Mouse (Mus musculus) heart, postnatal 10 days (tissue): ENCODE results near the gene Rbfox1. TPM values are rescaled to one million over a fixed set of nuclear protein-coding genes. Genes with fewer than 3 reads are reported as not detected.
A peak's percentile ranks its signal among the peaks of the same experiment; 100 is the strongest.

Experiments used
- DNase-seq, 2 experiments: peaks; one replicate each; pipeline ENCODE4 v3.0.0; 2021
- intact Hi-C: fragments of 180-260 bp; cut with DNase I; formaldehyde crosslinking; loops from one replicate; pipeline ENCODE4 v1.15.1; 2025
- total RNA-seq, 2 experiments: library from RNA; stranded (reverse); gene quantifications; 2 replicates each; pipeline ENCODE4 v1.2.3; 2021

Gene Rbfox1
- total RNA-seq, 2 experiments from 2014 or later, result 35.7 to 36.6 TPM

DNA sequence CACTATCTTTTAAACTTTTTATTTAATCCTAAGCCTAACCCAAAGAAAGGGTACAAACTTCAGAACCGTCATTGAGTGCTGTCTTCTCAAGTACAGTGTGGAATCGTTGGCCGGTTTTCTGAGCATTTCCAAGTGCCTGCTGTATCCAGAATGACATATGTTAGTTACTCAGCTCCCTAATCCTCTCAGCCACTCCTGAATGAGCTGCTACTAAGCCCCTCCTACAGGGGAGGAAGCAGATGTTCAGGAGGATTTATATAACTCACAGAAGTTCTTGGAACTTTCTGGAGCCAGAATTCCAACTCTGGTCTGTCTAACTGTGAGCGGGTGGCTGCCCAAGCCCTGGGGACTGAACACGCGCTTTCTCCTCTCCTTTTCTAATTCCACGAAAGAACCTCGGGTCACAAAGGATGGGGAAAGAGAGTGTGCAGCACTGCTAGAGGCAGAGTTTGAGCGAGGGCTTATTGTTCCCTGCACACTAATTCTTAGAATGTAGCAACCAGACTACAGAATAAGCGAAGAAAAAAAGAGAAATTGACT, 446.3 kb downstream of the Rbfox1 start:
- intact Hi-C loops, result no loop called here
- DNase-seq, result no peak

DNA sequence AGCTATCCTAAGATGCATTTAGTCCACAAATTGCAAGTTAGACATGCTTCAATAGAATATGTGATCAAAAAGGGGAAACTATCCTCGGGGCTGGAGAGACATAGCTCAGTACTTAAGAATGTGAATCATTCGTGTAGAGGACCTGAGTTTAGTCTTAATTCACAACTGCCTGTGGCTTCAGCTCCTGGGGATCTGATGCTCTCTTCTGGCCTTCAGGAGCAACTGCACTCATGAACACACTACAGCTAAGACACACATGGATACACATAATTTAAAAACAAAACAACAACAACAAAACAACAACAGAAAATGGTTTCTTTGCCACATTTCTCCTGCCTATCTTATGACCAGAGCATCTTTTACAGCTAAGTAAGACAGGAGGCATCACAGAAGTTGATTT, 448.1 kb downstream of the Rbfox1 start:
- no peak for DNase-seq

GRCm38 (mm10) chr16:6348103-6348502, 462.9 kb downstream of the Rbfox1 start:
- intact Hi-C loops, result no loop called here
- DNase-seq, result no peak

More for the DNA sequence above, 448.1 kb downstream of the Rbfox1 start:
- intact Hi-C loops, result no loop called here

- DNase-seq, result peak; percentile 4 to 5
- intact Hi-C loops, result no loop called here
These were observed 463.6 kb downstream of the Rbfox1 start for GRCm38 (mm10) chr16:6348581-6349241.

DNA sequence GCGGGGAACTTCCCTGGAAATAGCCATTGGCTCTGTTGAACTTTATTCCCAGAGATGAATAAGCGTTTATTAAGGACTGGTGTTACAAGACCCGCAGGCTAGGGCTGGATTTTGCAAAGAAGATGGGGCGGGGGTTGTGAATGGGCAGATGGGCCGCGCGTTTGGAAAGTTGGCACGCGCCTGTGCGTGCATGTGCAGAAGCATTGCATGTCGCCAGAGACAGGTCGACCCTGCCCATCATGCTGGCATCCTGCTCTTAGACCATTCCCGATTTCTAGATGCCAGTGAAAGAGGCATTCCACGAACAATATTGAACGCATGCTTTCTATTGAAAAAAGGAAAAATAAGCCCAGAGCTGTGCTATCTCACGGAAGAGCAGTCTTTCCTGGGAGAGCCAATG, 464.2 kb downstream of the Rbfox1 start:
- no peak for DNase-seq
- intact Hi-C loops, result no loop called here

GRCm38 (mm10) chr16:6350256-6350655, 465.1 kb downstream of the Rbfox1 start:
- DNase-seq, result no peak
- intact Hi-C loops, result no loop called here

DNA sequence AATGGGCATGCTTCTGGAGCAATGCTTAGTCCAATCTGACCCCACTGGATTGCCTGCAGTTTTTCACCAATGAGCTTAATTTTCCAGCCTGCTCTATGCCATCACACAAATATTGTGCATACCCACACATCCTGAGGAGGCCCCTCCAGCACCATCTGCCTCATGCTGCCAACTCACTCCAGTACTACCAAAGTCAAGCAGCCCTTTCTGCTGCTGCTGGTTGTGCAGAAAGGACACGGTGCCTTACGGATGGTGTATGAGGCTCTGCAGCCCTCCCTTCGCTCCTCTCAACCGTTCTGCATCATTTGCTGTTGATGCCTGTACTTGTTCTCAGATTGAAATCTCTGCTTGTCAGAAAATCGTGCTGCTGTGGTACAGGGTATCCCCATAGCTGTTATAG, 468.0 kb downstream of the Rbfox1 start:
- intact Hi-C loops, result no loop called here
- no peak for DNase-seq

DNA sequence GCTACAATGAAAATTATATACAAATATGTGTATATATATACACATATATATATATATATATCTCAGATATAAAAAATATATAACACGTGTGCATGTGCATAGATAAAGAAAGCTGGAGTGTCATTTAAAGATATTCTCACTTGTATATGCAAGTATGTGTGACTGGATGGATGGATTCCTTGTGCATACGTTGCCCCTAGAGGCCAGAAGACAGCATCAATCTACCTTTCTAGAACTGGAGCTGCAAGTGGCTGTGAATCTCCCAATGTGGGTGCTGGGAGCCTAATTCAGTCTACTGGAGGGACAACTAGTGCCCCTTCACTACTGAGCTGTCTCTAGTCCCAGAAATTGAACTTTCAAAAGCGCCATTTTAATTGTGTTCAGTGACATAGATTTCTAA, 471.8 kb downstream of the Rbfox1 start:
- intact Hi-C loops, result no loop called here
- DNase-seq, result no peak

- intact Hi-C loops, result no loop called here
- no peak for DNase-seq
These were observed 480.6 kb downstream of the Rbfox1 start for GRCm38 (mm10) chr16:6365793-6366192.

DNA sequence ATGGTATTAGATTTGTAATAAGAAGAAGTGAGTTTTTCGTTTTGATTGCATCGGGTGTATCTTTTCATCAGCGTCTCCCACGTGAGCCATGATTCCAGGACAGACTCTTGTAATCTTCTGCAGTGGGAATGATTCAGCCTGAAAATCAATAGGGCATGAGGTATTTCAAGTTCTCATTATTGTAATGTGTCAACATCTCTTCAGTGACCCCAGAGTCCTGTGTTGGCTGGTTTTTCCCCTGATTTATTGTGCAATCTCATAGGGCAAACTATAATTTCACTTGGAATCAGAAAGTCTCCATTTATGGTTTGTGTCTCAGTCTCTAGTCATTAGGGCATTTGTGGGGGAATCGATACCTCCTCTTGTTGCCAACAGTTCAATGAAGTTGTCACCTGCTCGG, 481.5 kb downstream of the Rbfox1 start:
- no peak for DNase-seq
- intact Hi-C loops, result no loop called here

GRCm38 (mm10) chr16:6380924-6381323, 495.8 kb downstream of the Rbfox1 start:
- intact Hi-C loops, result loop anchor here (10.0 kb wide), 1 partner anchor 1084 kb away; no protein-coding TSS in a partner anchor

GRCm38 (mm10) chr16:6381572-6381971, 496.4 kb downstream of the Rbfox1 start:
- DNase-seq, result no peak
- intact Hi-C loops, result loop anchor here (10.0 kb wide), 1 partner anchor 1083 kb away; no protein-coding TSS in a partner anchor

More at GRCm38 (mm10) chr16:6380924-6381323, 495.8 kb downstream of the Rbfox1 start:
- DNase-seq, result no peak

DNA sequence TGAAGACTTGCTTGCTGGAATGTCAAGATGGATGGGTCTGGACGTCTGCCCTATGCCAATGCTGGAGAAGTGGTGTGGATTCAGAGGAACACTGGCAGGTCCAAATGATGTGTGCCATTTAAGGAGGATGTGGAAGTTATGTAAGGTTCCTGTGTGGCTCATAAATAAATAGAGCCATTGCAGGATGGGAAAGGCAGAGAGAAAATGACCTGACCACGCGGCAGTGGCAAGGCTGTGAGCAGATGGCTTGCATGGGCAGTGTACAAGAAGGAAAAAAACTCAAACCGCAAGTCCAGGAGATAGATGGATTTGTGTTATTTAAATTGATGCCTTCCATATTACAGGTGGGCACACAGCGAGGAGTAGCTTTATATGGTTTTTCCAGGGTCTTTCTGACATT, 497.6 kb downstream of the Rbfox1 start:
- DNase-seq, result no peak
- intact Hi-C loops, result loop anchor here (10.0 kb wide), 1 partner anchor 1082 kb away; no protein-coding TSS in a partner anchor

- DNase-seq, result no peak
- intact Hi-C loops, result no loop called here
These were observed 505.2 kb downstream of the Rbfox1 start for GRCm38 (mm10) chr16:6390278-6390930.

- intact Hi-C loops, result no loop called here
- no peak for DNase-seq
These were observed 511.7 kb downstream of the Rbfox1 start for GRCm38 (mm10) chr16:6396676-6397409.

DNA sequence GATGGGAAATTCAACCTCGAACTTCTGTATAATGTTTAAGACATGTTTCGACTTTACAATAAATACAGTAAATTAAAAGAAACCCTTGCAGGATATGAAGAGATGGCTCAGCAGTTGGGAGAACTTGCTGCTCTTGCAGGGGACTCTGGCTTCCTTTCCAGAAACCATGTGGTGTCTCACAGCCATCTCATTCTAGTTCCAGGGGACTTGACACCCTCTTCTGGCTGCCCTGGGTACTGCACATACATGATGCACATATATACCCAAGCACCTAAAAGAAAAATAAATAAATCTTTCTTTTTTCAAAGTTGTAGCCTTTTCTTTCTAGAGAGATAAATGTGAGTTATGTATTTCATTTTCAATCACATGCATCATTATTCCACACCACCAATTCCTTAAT, 512.5 kb downstream of the Rbfox1 start:
- intact Hi-C loops, result no loop called here
- DNase-seq, result no peak

- intact Hi-C loops, result no loop called here
- DNase-seq, result no peak
These were observed 517.7 kb downstream of the Rbfox1 start for GRCm38 (mm10) chr16:6402816-6403215.

GRCm38 (mm10) chr16:6414846-6415245, 529.7 kb downstream of the Rbfox1 start:
- intact Hi-C loops, result no loop called here
- DNase-seq, result no peak

DNA sequence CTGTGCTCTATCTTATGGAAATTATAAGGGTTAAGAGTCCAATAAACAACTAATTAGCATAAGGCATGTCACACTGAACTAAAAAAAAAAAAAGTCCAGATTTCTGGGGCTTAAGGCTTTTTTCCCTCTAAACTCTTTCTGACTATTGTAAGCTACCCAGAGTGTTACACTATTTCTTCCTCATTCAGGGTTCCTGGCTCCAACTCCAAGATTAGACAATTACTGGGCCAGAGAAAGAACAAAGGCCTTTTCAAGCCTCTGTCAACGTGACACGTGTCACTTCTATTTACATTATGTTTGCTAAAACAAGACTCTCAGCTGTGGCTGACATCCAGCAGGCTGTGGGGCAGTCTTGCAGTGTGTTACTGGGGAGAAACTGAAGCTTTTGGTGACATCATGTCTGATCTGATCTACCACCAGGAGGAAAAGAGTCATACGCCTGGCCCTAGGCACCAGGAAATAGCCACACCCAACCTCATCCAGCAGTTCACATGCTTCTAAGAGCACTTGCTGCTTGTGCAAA, 536.5 kb downstream of the Rbfox1 start:
- intact Hi-C loops, result no loop called here
- DNase-seq, result no peak

DNA sequence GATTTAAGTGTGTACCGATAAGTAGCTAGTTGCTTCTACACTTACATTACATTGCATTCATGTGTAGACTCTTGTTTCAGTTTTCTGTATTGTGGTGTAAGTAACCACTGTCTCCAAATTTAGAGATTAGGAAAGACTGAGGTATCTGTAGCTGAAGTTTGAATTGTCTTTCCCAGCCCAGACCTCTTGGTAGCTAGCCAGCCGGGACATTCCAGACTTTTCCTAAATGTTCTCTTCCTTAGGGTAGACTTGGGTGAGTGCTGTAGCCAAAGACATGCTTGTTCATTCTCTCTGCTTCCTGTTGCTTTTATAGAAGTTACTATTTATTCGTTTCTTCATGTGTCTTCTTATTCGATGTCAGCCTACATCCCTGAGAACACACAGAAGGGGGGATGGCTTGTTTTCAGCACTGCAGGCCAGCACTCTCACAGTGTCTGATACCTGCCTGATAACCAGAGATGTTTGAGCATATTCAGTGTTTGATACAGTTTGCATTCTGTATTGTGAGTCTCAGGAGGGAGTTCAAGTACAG, 538.8 kb downstream of the Rbfox1 start:
- intact Hi-C loops, result no loop called here
- no peak for DNase-seq

DNA sequence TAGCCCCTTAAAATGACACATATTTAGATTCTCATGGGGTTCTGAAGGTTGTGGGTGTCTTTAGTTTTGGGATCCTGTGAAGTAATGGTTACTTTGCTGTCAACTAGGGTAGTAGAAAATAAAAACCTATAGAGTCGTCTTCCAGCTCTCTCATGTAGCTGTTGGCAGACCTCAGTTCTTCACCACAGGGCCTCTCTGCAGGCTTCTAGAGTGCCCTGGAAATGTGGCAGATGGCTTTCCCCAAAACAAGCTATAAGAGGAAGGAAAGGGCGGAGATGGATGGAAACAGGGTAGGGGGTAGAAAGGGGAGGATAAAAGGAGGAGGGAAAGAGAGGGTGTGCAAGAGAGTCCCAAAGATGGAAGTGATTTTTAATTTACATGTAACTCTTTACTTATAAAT, 539.6 kb downstream of the Rbfox1 start:
- intact Hi-C loops, result no loop called here

More for the DNA sequence above, 539.6 kb downstream of the Rbfox1 start:
- no peak for DNase-seq
